Mouse (Mus musculus) adrenal gland, adult (tissue): ENCODE results near the gene Wdtc1.
A peak's percentile ranks its signal among the peaks of the same experiment; 100 is the strongest.

Experiments used
- DNase-seq, 2 experiments: peaks; one replicate each; pipeline ENCODE4 v3.0.0; 2022 to 2023; ENCODE audit warnings: low spot score in 1 of 2; ENCODE audit not compliant: inconsistent age in 2 of 2

The Wdtc1 gene

GRCm38 (mm10) chr4:133291255-133291654, 62.0 kb downstream of the Wdtc1 start:
- no peak for DNase-seq

- DNase-seq: no peak
These were observed 66.7 kb downstream of the Wdtc1 start for GRCm38 (mm10) chr4:133286476-133287077.

DNA sequence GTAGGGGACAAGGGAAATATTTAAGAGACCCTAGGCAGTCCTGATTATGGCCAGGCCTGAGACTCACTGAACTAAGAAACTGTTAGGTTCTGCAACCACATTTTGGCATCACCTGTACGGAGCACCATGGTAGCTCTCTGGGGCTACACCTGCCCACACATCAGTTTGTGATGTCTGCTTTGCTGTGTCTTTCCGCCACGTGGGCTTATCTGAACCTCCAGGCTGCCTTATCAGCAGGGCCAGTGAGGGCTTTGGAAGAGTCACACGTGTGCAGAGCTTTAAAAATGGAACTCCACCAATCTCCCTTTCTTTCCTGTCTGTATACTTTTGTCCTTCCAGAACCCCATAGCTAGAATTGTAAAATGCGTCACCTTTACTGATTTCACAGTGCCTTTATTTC, 67.3 kb downstream of the Wdtc1 start:
- no peak for DNase-seq

DNA sequence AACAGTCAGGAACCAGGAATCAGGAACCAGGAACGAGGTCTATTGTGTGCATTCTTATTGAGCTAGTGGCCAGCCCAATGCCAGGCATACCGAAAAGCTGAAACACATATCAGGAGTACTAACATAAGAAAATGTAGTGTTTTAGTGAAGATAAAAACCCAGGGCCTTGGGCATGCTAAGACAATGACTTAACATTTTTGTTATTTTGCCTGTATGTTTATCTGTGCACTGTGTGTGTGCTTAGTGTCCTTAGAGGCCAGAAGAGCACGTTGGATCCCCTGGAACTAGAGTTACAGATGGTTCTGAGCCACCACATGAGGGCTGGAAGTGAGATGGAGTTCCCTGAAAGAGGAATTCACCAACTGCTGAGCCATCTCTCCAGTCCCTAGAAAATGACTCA, 68.0 kb downstream of the Wdtc1 start:
- no peak for DNase-seq

DNA sequence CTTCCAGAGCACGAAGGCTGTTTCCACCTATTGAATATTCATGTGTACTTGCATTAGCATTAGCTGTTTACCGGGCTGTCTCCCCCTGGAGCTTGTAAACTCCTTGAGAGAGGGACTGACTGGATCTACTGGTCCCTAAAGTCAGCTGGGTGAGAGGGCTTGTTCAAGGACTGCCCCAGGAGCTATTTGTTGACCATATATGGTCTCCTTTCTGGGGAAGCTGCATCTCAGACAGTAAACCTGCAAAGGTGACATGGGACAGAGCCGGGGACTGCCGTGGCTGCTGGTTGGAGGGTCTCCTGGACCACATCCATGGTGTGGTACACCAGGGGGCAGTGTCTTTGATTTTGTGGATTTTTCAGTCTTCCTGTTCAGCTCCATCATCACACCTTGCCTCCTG, 70.6 kb downstream of the Wdtc1 start:
- no peak for DNase-seq

GRCm38 (mm10) chr4:133281951-133282481, 71.3 kb downstream of the Wdtc1 start:
- DNase-seq: no peak

DNA sequence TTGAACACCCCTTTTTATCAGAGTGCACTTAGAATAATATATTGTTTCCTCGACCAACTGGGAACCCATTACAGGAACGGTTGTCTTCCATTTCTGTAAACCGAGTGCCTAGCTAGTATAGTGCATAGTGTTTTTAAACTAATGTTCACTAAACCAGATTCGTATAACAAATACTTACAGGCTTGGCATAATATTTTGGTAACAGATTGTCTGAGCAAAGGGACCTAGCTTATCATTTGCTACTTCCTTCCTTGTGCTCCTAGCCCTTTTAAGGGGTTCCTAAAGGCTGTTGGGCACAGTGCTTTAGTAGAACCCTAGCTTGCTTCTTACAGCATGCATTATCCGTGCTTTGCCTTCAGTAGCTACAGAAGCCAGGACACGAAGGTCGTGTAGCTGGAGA, 71.8 kb downstream of the Wdtc1 start:
- no peak for DNase-seq

DNA sequence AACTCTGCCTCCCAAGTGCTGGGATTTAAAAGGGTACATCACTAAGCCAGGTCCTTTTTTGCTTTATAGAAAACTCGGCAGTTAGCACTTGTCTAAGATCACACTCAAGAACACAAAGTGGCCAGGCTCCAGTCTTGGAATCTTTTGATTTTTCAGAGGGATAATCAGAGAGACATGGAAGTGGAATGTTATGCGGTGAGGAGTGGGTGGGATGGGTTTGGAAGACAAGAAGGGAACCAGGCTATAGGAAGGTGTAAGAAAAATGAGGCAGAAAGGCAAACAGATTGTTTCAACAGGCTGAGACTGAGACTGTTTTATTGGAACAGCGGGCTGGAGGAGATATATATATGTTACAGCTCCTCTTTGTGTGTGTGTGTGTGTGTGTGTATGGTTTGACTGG, 74.8 kb downstream of the Wdtc1 start:
- DNase-seq: no peak

DNA sequence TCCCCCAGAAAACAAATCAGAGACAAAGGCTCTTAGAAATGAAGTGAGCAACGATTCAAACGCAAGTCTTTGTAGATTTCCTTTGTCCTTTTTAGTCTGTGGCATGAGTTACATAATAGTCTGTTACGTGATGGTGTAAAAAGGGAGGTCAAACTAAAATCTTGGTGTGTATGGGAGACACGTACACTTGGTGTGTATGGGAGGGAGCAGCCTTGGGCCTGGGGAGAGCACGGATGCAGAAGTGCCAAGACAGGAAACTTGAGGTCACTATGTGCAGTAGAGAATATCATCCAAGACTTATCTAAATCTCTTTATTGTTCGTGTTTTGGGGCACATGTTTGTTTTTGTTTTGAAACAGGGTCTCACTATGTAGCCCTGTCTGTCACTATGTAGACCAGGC, 75.2 kb downstream of the Wdtc1 start:
- no peak for DNase-seq

DNA sequence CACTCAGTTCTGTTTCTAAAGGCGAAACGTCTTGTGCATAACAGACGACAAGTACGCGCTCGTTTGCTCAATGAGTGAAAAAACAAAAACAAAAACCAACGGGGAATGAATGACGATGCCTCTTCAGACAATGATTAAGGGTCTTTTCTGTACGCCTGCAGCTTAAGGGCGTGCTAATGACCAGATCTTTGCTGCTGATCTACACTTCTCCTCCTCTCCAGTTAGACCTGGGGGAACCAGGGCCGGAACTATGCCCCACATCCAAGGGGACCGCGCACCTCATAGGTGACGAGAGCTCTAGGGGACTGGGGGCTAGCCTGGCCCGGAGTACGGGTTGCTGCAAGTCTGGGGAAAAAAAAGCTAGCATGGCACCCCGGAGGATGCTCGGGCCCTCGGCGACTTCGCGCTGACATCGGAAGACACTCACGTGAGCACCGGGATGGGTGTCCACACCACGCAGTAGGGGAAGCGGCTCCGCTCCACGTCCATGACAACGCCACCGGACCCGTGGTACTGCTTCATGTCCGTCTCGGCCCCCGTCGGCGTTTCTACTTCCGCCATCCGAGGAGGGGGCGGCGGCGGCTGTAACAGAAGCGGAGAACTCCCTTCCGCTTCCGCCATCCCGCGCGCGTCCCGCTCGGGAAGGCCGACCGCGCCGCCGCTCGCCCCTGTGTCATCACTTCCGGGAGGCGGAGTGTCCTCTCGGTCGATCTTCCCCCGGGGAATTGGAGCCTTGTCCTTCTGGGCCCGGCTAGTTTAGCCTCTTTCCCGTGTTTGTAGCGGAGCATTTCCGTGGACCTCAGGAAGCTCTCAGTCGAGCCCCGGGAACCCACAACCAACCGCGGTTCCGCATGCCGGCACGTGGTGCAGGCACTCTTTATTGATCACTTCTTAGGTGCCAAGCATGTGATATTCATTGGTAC, 75.9 kb downstream of the Wdtc1 start, which contains the start of gene Tmem222:
Gene Tmem222 (minus strand): TSS at position 689 of the 923 bp plus-strand sequence.
- DNase-seq: peak; percentile 97 to 99

- DNase-seq: peak; percentile 61 to 79
These were observed 82.4 kb downstream of the Wdtc1 start for GRCm38 (mm10) chr4:133270929-133271328.

GRCm38 (mm10) chr4:133269596-133269995, 83.7 kb downstream of the Wdtc1 start:
- DNase-seq: peak; percentile 87 to 94

GRCm38 (mm10) chr4:133268931-133269330, 84.3 kb downstream of the Wdtc1 start:
- no peak for DNase-seq

DNA sequence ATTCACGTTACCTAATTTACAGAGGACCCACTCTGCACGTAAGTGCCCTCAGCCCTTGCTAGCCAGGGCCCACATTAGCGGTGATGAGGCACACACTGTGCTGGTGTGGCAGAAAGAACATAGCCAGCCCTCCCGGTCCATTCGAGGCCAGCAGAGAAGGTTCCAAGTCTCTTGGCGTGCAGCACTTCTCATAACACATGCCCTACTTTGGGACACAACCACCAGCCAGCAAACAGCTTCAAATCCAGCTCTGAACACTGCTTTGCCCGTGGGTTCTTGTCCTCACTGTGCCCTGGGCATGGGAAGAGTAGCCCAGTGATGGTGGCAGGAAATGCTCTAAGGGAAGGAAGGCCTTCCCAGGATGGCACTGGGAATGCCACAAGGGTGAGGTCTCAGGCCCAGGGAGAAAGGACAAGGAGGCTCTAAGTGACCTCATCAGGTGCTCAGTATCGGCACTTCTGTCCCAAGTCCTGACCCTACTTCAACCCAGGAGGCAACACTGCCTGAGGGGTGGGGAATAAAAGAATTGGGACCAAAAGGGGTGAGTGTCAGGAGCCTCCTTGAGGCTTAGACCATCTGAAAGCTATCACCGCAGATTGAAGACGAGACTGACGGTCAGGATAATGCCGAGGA, 86.9 kb downstream of the Wdtc1 start:
- peak in 1 of 2 experiments; percentile 62 for DNase-seq

GRCm38 (mm10) chr4:133265759-133266158, 87.5 kb downstream of the Wdtc1 start:
- no peak for DNase-seq

DNA sequence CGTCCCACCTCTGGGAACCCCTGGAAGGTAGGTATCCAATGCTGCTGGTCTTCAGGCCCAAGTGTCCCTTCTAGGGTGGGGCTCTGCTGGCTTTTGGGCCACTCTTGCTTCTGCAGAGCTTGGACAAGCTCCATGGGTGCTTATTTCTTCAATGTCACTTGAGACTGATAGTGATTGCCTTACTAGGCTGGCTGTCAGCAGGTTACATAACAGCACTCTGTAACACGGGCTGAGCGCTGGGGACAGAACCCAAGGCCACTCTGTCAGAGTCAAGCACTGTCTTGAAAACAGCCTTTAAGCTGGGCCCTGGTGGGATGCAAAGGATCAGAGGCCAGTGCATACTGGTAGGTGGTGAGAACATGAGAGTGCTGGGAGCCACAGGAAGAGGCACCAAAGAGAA, 88.0 kb downstream of the Wdtc1 start:
- peak; percentile 72 to 90 for DNase-seq

- DNase-seq: no peak
These were observed 88.7 kb downstream of the Wdtc1 start for GRCm38 (mm10) chr4:133264559-133264958.

- DNase-seq: no peak
These were observed 89.5 kb downstream of the Wdtc1 start for GRCm38 (mm10) chr4:133263756-133264155.

DNA sequence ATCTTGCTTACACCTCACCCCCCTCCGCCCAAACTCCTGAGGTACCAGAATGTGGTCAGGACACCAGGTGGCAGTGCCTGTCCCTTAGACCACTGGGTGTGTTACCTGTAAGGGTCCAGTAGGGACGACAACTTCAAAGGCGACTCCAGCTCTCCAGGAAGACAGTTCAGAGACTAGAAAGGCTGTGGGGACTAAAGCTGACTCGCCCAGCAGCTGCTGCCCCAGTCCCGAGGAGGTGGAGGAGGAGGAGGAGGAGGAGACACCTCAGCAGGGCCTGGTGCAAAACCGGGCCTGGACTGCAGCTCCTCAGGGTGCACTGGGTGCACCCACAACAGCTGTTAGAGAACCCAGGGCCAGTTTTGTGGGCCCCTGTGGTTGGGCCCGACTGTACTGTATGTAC, 90.4 kb downstream of the Wdtc1 start, which contains the start of gene Sytl1:
Gene Sytl1 (minus strand): TSS at position 232 of the 400 bp plus-strand sequence.
- no peak for DNase-seq

DNA sequence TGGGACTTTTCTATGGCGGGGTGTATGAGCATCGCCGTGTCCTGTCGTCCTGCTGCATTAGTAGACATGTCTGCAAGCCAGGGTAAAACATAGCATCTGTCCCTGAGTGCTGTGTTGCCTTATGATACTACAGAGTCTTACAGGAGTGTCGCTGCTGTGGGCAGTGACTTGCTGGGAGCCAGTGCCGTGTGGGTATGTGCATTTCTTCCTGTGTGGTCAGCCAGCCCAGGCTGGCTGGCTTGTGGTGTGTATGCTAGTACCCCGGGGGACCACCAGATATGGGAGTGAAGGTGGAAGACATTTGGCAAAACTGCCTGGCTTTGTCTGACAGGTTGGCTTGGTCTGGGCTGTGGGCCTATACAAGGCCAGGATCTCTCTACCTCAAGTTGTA, 90.9 kb downstream of the Wdtc1 start:
- DNase-seq: no peak

- no peak for DNase-seq
These were observed 91.5 kb downstream of the Wdtc1 start for GRCm38 (mm10) chr4:133261641-133262374.
